Mouse (Mus musculus): ENCODE data around the gene Brd4. TPM values are rescaled to one million over a fixed set of nuclear protein-coding genes. Genes with fewer than 3 reads are reported as not detected.

Brd4 gene
- polyA plus RNA-seq, 1 experiment from 2014 or later, result 84.5 TPM

DNA sequence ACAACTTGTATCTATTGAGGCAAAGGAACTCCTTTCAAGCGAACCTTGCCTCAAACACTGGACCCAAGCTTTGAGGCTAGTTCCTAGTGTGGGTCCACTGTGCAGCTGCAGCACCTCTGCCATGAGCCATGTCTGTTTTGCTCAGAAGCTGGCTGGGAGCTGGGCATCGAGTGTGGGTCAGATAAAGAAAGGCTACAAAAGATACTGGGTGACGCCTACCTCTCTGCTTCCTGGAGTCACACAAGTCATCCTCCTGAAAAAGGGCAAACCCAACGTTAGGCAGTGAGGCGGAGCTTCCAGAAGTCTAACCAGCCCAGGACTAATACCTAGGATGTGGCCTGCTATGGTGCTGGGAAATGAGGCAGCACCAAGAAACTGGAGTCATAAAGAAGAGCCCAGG lies 29.4 kb upstream of the Brd4 start:
- peaks cover 6% of the 10 kb centered on the region for H3K4me1 ChIP-seq
- H3K4me3 ChIP-seq, result no peak overlapping the region
- ATAC-seq, result no peak
- H3K9ac ChIP-seq, result no peak overlapping the region
- H3K27me3 ChIP-seq, result no peaks in the 10 kb centered on the region
- no peak overlapping the region for H3K27ac ChIP-seq
- 83% methylated on average over 5 of the region's 5 CpGs for WGBS
- no peaks in the 10 kb centered on the region for H3K9me3 ChIP-seq (replicated peaks)
- H3K4me2 ChIP-seq, result no peak overlapping the region
- peaks cover 98% of the 10 kb centered on the region for H3K36me3 ChIP-seq (ENCODE audit: poor library complexity, severe bottlenecking)

DNA sequence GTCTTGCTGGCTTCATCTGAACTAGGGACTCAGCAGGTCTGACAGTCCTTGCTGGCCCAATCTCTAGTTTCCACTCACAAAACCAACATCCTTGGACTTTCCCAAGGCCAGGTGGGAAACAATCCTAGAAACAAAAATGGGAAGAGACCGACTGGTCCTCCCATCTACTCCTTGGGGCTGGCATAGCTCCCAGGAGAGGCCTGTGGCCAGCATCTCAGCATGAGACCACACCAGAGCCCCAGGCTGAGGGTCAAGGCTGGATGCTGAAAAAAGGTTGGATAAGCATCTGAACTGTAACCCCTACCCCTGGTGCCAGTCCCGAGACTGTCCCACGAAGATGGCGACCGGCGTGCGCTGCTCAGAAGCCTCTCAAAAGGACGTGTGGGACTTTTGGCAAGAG lies 28.3 kb upstream of the Brd4 start:
- Histone ChIP-seq H3K9me3 (replicated peaks) (no peaks in the 10 kb centered on the region), H3K36me3 (ENCODE audit: poor library complexity, severe bottlenecking) (peaks cover 100% of the 10 kb centered on the region), H3K4me3 (no peak overlapping the region), H3K27ac (no peak overlapping the region), H3K4me2 (no peak overlapping the region), H3K27me3 (no peaks in the 10 kb centered on the region), H3K9ac (no peak overlapping the region), H3K4me1 (no peaks in the 10 kb centered on the region)
- no peak for ATAC-seq
- 96% methylated on average over 8 of the region's 8 CpGs for WGBS

DNA sequence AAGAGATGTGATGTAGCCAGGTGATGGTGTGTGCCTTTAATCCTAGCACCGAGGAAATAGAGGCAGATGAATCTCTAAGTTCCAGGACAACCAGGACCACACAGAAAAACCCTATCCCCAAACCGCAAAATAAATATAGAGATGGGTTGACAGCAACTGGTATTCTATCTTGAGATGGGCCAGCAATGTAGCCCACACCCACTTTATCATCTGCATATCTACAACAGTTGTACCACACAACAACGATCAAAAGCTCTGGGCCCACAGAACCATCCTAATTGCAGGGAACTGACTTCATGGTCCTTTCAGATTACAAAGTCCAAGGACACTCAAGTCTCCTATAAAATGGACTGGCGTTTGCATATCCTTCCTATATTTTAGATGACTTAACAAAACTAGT lies 23.4 kb upstream of the Brd4 start:
- ATAC-seq, result no peak

DNA sequence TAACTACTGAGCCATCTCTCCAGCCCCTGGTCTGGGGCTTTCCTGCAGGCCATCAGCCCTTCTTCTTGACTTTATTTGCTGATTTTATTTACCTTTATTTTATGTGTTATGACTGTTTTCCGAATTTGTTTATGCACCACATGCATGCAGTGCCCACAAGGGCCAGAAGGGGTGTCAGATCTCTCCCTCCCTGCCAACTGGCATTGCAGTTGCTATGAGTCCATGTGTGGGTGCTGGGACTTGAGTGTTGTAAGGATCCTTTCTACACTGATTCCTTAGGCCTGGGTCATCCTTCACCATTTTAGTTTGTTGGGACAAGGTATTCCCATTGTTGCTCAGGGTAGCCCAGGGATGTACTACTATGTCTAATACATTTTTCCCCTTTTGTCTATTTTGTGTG lies 13.6 kb upstream of the Brd4 start:
- Histone ChIP-seq H3K9ac (no peak overlapping the region), H3K4me3 (no peak overlapping the region), H3K9me3 (replicated peaks) (no peaks in the 10 kb centered on the region), H3K4me1 (no peaks in the 10 kb centered on the region), H3K27me3 (no peaks in the 10 kb centered on the region), H3K4me2 (no peak overlapping the region), H3K36me3 (ENCODE audit: poor library complexity, severe bottlenecking) (peaks cover 11% of the 10 kb centered on the region), H3K27ac (no peak overlapping the region)
- ATAC-seq, result no peak
- 96% methylated on average over 1 of the region's 1 CpGs for WGBS

More for the DNA sequence above, 23.4 kb upstream of the Brd4 start:
- Histone ChIP-seq H3K27ac (no peak overlapping the region), H3K4me3 (no peak overlapping the region), H3K4me1 (no peaks in the 10 kb centered on the region), H3K27me3 (no peaks in the 10 kb centered on the region), H3K9ac (no peak overlapping the region), H3K36me3 (ENCODE audit: poor library complexity, severe bottlenecking) (peaks cover 100% of the 10 kb centered on the region), H3K4me2 (no peak overlapping the region), H3K9me3 (replicated peaks) (no peaks in the 10 kb centered on the region)
- 92% methylated on average over 4 of the region's 4 CpGs for WGBS

DNA sequence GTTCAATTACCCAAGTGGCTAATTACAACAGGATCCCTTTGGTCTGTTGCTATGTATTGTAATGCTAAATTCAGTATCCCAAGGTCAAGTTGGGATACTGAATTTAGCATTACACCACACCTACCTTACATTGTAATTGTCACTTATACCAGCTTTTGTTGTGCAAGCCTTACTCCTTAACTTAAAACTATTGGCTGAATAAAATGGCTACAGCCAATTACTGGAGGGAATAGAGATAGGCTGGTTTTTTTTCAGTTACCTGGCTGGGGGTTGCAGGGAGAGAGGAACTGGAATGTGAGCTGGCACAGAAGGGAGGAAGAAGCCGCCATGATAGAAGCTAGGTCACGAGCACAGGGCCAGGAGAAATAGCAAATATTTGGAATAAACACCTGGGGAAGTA lies 11.4 kb upstream of the Brd4 start:
- H3K4me2 ChIP-seq, result no peak overlapping the region
- H3K9me3 ChIP-seq (replicated peaks), result no peaks in the 10 kb centered on the region
- H3K27me3 ChIP-seq, result no peaks in the 10 kb centered on the region
- WGBS, result 89% methylated on average over 2 of the region's 2 CpGs
- no peak overlapping the region for H3K9ac ChIP-seq
- 0 out of 2 replicates have a peak, but pooled peaks cover under 1% of the 10 kb centered on the region for H3K36me3 ChIP-seq (ENCODE audit: poor library complexity, severe bottlenecking)
- no peak for ATAC-seq
- no peaks in the 10 kb centered on the region for H3K4me1 ChIP-seq
- H3K4me3 ChIP-seq, result no peak overlapping the region
- H3K27ac ChIP-seq, result no peak overlapping the region

DNA sequence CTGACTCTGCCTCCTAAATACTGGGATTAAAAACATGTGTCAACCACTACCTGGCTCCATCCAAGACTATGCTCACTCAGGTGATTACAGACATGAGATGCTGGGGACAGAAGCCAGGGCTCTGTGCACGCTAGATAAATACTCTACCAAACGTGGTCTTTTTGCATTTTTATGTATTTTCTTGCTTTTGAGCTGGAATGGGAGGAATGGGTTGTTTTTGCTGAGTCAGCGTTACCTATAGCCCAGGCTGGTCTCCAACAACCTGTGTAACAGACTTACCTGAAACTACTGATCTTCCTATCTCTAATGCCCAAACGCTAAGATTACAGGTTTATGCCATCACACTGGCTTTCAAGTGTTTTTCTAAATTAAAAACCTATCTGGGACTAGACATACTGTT lies 10.6 kb upstream of the Brd4 start:
- H3K4me1 ChIP-seq, result no peaks in the 10 kb centered on the region
- H3K4me2 ChIP-seq, result no peak overlapping the region
- ATAC-seq, result no peak
- no peaks in the 10 kb centered on the region for H3K36me3 ChIP-seq (ENCODE audit: poor library complexity, severe bottlenecking)
- no peaks in the 10 kb centered on the region for H3K27me3 ChIP-seq
- 85% methylated on average over 4 of the region's 4 CpGs for WGBS
- H3K9me3 ChIP-seq (replicated peaks), result no peaks in the 10 kb centered on the region
- no peak overlapping the region for H3K27ac ChIP-seq
- H3K4me3 ChIP-seq, result no peak overlapping the region
- H3K9ac ChIP-seq, result no peak overlapping the region

DNA sequence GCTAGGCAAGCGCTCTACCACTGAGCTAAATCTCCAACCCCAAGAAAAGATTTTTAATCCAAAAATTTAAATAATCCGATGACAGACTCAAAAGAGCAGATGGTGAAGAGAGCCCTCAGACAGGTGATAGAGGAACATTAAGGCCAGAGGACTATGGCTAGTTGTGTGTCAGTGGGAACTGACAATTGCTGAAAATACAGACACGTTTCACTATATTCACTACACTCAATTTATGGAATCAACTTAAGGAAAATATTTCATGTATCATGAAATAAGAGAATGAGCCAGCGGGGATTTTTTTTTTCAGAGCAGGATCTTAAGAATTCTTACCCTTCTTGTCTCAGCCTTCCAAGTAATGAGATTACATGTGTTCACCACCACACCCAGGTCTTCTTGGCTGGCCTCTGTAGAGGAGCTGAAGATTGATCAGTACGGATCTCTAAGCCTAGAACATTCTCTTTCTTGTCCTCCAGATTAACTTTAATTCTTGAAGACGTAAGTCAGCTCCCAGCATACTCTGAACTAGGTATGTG lies 682 bp upstream of the Brd4 start:
- H3K27ac ChIP-seq, result peak overlapping the region; percentile 100
- peaks cover 34% of the 10 kb centered on the region for H3K4me1 ChIP-seq
- no peaks in the 10 kb centered on the region for H3K36me3 ChIP-seq (ENCODE audit: poor library complexity, severe bottlenecking)
- no peaks in the 10 kb centered on the region for H3K9me3 ChIP-seq (replicated peaks)
- peak overlapping the region; percentile 82 for H3K4me2 ChIP-seq
- no peaks in the 10 kb centered on the region for H3K27me3 ChIP-seq
- H3K4me3 ChIP-seq, result peak overlapping the region; percentile 98
- ATAC-seq, result no peak
- WGBS, result 54% methylated on average over 6 of the region's 6 CpGs
- peak overlapping the region; percentile 96 for H3K9ac ChIP-seq

DNA sequence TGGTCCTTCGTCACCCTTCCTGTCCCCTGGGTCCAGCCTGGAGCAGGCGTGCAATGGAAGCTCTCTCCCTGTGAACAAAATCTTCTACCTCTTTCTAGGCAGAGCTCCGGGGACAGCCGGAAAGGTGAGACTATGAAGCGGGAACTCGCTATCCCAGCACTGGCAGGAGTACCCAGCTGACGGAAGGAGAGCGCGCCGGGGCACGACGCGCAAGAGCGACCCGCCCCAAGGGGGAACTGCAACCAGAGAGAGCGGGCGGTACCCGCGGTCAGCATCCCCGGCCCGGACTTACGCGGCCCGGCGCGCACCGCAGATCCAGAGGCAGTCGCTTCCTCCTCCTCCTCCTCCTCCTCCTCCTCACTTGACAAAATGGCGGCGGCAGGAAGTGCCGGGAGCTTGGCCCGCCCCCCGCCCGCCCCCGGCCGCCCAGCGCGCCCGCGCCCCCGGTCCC lies 726 bp downstream of the Brd4 start:
- Histone ChIP-seq H3K27me3 (no peaks in the 10 kb centered on the region), H3K4me2 (peak overlapping the region; percentile 82), H3K4me3 (peak overlapping the region; percentile 98), H3K36me3 (ENCODE audit: poor library complexity, severe bottlenecking) (no peaks in the 10 kb centered on the region), H3K9me3 (replicated peaks) (no peaks in the 10 kb centered on the region), H3K4me1 (peaks cover 34% of the 10 kb centered on the region), H3K9ac (peak overlapping the region; percentile 96), H3K27ac (peak overlapping the region; percentile 100)
- 0% methylated on average over 23 of the region's 41 CpGs for WGBS
- ATAC-seq, result peak; percentile 71

DNA sequence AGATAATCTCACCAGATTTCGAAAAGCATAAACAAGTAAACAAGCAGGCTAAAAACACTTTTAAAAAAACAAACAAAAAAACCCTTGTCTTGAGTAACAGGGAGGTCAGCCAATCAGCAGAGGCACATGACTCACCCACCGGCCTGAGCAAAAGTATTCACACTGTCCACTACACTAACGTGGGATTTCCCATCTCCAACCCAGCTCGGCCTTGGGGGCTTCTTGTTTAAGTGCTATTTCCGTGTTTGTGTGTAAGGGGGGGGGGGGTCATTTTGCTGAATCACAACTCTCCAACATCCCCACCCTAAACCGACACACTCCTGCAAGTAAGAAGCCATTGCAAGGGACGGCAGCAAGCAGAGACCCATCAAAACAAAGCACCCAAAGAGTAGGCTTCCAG lies 1.2 kb downstream of the Brd4 start:
- H3K4me3 ChIP-seq, result peak overlapping the region; percentile 98
- peak overlapping the region; percentile 82 for H3K4me2 ChIP-seq
- no peaks in the 10 kb centered on the region for H3K36me3 ChIP-seq (ENCODE audit: poor library complexity, severe bottlenecking)
- WGBS, result 10% methylated on average over 7 of the region's 7 CpGs
- H3K4me1 ChIP-seq, result peaks cover 34% of the 10 kb centered on the region
- peak overlapping the region; percentile 96 for H3K9ac ChIP-seq
- H3K27me3 ChIP-seq, result no peaks in the 10 kb centered on the region
- peak overlapping the region; percentile 100 for H3K27ac ChIP-seq
- H3K9me3 ChIP-seq (replicated peaks), result no peaks in the 10 kb centered on the region
- no peak for ATAC-seq

DNA sequence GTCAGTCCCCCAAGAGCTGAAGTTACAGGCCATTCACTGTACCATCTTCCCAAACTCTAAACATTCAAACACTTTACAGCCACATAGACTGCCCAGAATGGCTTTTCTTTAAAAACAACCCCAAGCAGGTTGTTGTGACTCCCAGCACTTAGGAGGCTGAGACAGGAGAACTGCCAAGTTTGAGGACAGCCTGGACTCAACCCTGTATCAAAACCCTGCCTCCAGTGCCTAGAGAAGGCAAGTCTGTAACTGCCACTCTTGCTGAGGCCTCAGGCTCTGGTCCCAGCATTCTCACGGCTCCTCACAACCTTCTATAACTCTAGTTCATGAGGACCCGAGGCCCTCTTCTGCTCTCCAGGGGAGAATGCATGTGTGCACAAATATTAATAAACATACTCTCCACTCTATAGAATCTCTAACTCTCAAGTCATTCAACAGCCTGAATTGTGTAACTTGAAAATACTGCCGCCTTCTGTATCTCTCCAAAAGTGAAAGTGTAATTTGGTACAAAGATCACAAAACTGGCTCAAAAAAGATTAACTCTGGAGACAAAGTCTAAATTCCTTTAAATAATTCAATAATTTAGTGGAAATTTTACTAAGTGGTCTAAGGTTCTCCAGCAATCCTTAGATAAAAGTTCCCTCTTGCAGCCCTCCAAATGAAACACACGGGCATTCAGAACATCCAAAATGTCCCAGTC lies 2.8 kb downstream of the Brd4 start:
- no peak for ATAC-seq
- H3K27ac ChIP-seq, result no peak overlapping the region
- no peak overlapping the region for H3K4me3 ChIP-seq
- 87% methylated on average over 4 of the region's 4 CpGs for WGBS
- H3K27me3 ChIP-seq, result no peaks in the 10 kb centered on the region
- H3K36me3 ChIP-seq (ENCODE audit: poor library complexity, severe bottlenecking), result no peaks in the 10 kb centered on the region
- peaks cover 34% of the 10 kb centered on the region for H3K4me1 ChIP-seq
- H3K9ac ChIP-seq, result no peak overlapping the region
- H3K9me3 ChIP-seq (replicated peaks), result no peaks in the 10 kb centered on the region
- H3K4me2 ChIP-seq, result 0 out of 2 replicates have a peak overlapping the region, but pooled peaks have one; percentile 2

DNA sequence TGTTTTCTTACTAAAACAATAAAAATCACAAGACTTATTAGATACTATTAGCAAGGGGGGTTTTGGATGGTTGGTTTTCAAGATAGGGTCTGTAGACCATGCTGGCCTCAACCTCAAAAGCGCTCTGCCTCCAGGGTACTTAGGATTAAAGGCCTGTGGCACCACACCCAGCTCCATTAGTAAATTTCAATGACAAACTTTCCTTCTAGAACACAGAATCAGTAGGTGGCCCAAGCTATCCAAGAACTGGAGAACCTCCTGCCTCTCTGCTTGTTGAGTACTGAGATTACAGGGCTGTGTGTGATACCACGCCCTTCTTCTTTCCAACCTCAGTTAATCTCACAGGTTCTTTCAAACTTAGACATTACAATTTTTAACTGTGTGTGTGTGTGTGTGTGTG lies 3.4 kb downstream of the Brd4 start:
- Histone ChIP-seq H3K4me3 (no peak overlapping the region), H3K27me3 (no peaks in the 10 kb centered on the region), H3K4me1 (peaks cover 34% of the 10 kb centered on the region), H3K27ac (no peak overlapping the region), H3K4me2 (no peak overlapping the region), H3K9me3 (replicated peaks) (no peaks in the 10 kb centered on the region), H3K9ac (no peak overlapping the region), H3K36me3 (ENCODE audit: poor library complexity, severe bottlenecking) (no peaks in the 10 kb centered on the region)
- WGBS, result 93% methylated on average over 2 of the region's 2 CpGs
- ATAC-seq, result no peak

DNA sequence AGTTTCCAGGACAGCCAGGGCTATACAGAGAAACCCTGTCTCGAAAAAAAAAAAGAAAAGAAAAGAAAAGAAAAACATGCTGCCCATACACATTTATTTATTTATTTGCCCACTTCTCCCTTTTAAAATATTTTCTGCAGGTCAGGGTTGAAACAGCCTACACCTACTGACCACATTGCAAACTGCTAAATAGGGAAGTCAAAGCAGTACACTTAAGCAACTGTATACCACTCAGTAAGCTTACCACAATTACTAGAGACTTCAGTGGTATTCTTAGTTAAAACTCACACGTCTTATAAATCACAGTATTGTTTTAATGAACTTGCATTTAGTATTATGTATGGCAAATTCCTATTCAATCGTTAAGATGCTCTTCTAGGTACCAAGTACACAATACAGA lies 3.9 kb downstream of the Brd4 start:
- no peaks in the 10 kb centered on the region for H3K27me3 ChIP-seq
- 81% methylated on average over 3 of the region's 3 CpGs for WGBS
- no peak for ATAC-seq
- H3K36me3 ChIP-seq (ENCODE audit: poor library complexity, severe bottlenecking), result no peaks in the 10 kb centered on the region
- no peak overlapping the region for H3K9ac ChIP-seq
- H3K27ac ChIP-seq, result no peak overlapping the region
- no peaks in the 10 kb centered on the region for H3K9me3 ChIP-seq (replicated peaks)
- H3K4me1 ChIP-seq, result peaks cover 33% of the 10 kb centered on the region
- H3K4me3 ChIP-seq, result no peak overlapping the region
- H3K4me2 ChIP-seq, result no peak overlapping the region

DNA sequence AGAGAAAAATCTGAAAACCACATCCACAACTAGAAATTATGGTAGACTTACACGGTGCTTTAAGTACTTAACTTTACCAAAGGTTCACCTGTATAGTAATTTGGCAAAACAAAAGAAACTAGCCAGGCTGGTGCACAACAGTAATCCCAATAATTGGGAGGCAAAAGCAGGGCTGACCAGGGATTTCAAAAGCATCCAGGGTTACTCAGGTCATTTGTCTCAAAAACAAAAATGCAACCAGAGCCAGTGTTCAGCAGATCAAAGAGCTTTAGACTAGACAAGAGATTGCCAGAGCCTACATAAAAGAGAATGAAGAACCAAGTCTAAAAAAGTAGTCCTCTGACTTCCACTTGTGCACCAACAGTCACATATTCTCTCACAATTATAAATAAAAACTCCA lies 7.3 kb downstream of the Brd4 start:
- no peak overlapping the region for H3K4me3 ChIP-seq
- no peak overlapping the region for H3K27ac ChIP-seq
- no peaks in the 10 kb centered on the region for H3K36me3 ChIP-seq (ENCODE audit: poor library complexity, severe bottlenecking)
- no peaks in the 10 kb centered on the region for H3K9me3 ChIP-seq (replicated peaks)
- H3K4me2 ChIP-seq, result no peak overlapping the region
- no peaks in the 10 kb centered on the region for H3K27me3 ChIP-seq
- 41% methylated on average over 1 of the region's 1 CpGs for WGBS
- no peak overlapping the region for H3K9ac ChIP-seq
- ATAC-seq, result no peak
- peaks cover 13% of the 10 kb centered on the region for H3K4me1 ChIP-seq
